Mouse (Mus musculus) Patski (cell line): ENCODE measurements around the gene Cpe. TPM values are rescaled to one million over a fixed set of nuclear protein-coding genes. Genes with fewer than 3 reads are reported as not detected.
"Not testable (repeated sequence)": the region's sequence is repeated elsewhere in the genome, so short reads cannot be mapped to it uniquely, and the experiment has no call there.

Source experiments
- ATAC-seq: fragments of 100-300 bp; one replicate; pipeline ENCODE4 v1.8.0; 2021
- CTCF ChIA-PET: fragments of 350-600 bp; sonication (Branson Sonifier 250); formaldehyde crosslinking; loops from one replicate; lab custom pipeline; 2022; ENCODE audit warnings: inconsistent platforms; lab: Charles Lee
- POLR2A ChIA-PET: fragments of 350-600 bp; sonication (Branson Sonifier 250); formaldehyde crosslinking; loops from one replicate; lab custom pipeline; 2022; ENCODE audit warnings: antibody characterized with exemption, inconsistent platforms; lab: Charles Lee
- DNase-seq: peaks from one replicate; pipeline ENCODE4 v3.0.0-alpha.2; 2011; ENCODE audit warnings: low read depth, low spot score
- H3K27me3 ChIP-seq: fragments of 371-371 bp; one replicate; pipeline ENCODE4 v1.5.1; 2021
- CTCF ChIP-seq: fragments of 100-300 bp; IDR thresholded peaks from one replicate; pipeline ENCODE4 v1.5.1; 2021
- in situ Hi-C: fragments of 300-500 bp; cut with MboI; formaldehyde crosslinking; loops from 3 replicates; pipeline ENCODE4 v1.11.1; 2018; ENCODE audit warnings: low pct_unique_long_range_greater_than_20kb, mixed read lengths
- polyA plus RNA-seq: library from polyadenylated mRNA; unstranded; gene quantifications from one replicate; pipeline ENCODE4 v1.2.3, GENCODE M21; 2021

Gene Cpe
- polyA plus RNA-seq, 1 experiment from 2014 or later: 1,016 TPM

GRCm38 (mm10) chr8:64682501-64682900 lies 10.4 kb downstream of the Cpe start:
- DNase-seq: no peak
- no peak for ATAC-seq
- no peaks in the 10 kb centered on the region for H3K27me3 ChIP-seq
- ChIA-PET CTCF (interaction anchor here (1.2 kb wide), 1 partner anchor 15 kb away, joined by 3 read pairs; no protein-coding TSS in a partner anchor), POLR2A (interaction anchor here (0.6 kb wide), 1 partner anchor 108 kb away, joined by 3 read pairs; no protein-coding TSS in a partner anchor)
- in situ Hi-C loops: no loop called here
- no peak for TF ChIP-seq CTCF

GRCm38 (mm10) chr8:64676381-64676780 lies 16.5 kb downstream of the Cpe start:
- in situ Hi-C loops: no loop called here
- ATAC-seq (no peak), DNase-seq (no peak)
- TF ChIP-seq CTCF: peak; percentile 51
- ChIA-PET CTCF (interaction anchor here (0.9 to 3.2 kb wide), 5 partner anchors 9 to 18 kb away, joined by 3 to 10 read pairs (median 4); partner anchors contain the start of gene Cpe), POLR2A (no interaction called here)
- H3K27me3 ChIP-seq: no peaks in the 10 kb centered on the region

GRCm38 (mm10) chr8:64674951-64675585 lies 17.8 kb downstream of the Cpe start:
- POLR2A ChIA-PET: interaction anchor here (0.9 to 1.2 kb wide), 2 partner anchors 12 to 56 kb away, joined by 3 read pairs; no protein-coding TSS in a partner anchor
- DNase-seq (no peak), ATAC-seq (no peak)
- TF ChIP-seq CTCF: no peak
- in situ Hi-C loops: no loop called here
- CTCF ChIA-PET: interaction anchor here (1.0 to 3.2 kb wide), 4 partner anchors 9 to 48 kb away, joined by 3 to 10 read pairs (median 4); no protein-coding TSS in a partner anchor
- H3K27me3 ChIP-seq: no peaks in the 10 kb centered on the region

- ChIA-PET CTCF (no interaction called here), POLR2A (no interaction called here)
- peak; percentile 20 for TF ChIP-seq CTCF
- in situ Hi-C loops: no loop called here
- DNase-seq: no peak
- H3K27me3 ChIP-seq: no peaks in the 10 kb centered on the region
- ATAC-seq: peak; percentile 67
Measured at GRCm38 (mm10) chr8:64672920-64673319, 19.9 kb downstream of the Cpe start.

GRCm38 (mm10) chr8:64671937-64672336 lies 20.9 kb downstream of the Cpe start:
- DNase-seq: no peak
- ChIA-PET POLR2A (no interaction called here), CTCF (no interaction called here)
- no peaks in the 10 kb centered on the region for H3K27me3 ChIP-seq
- no peak for TF ChIP-seq CTCF
- no peak for ATAC-seq
- in situ Hi-C loops: no loop called here

GRCm38 (mm10) chr8:64666305-64666704 lies 26.5 kb downstream of the Cpe start:
- in situ Hi-C loops, POLR2A ChIA-PET, DNase-seq, H3K27me3 ChIP-seq, ATAC-seq: not testable (repeated sequence)
- CTCF ChIA-PET: interaction anchor here (0.7 to 1.8 kb wide), 4 partner anchors 9 to 26 kb away, joined by 3 to 5 read pairs (median 3); partner anchors contain the start of gene Cpe

- no peak for TF ChIP-seq CTCF
- ChIA-PET CTCF (interaction anchor here (0.7 to 1.2 kb wide), 3 partner anchors 10 to 42 kb away, joined by 3 read pairs; no protein-coding TSS in a partner anchor), POLR2A (no interaction called here)
- in situ Hi-C loops: no loop called here
- DNase-seq (no peak), ATAC-seq (no peak)
- no peaks in the 10 kb centered on the region for H3K27me3 ChIP-seq
Measured at GRCm38 (mm10) chr8:64665563-64665962, 27.3 kb downstream of the Cpe start.

- in situ Hi-C loops: no loop called here
- ATAC-seq (peak; percentile 58), DNase-seq (peak; percentile 56)
- no peaks in the 10 kb centered on the region for H3K27me3 ChIP-seq
- ChIA-PET CTCF (interaction anchor here (0.8 to 1.0 kb wide), 3 partner anchors 9 to 11 kb away, joined by 3 to 4 read pairs (median 3); no protein-coding TSS in a partner anchor), POLR2A (no interaction called here)
- no peak for TF ChIP-seq CTCF
Measured at GRCm38 (mm10) chr8:64664811-64665210, 28.0 kb downstream of the Cpe start.

- no peak for ATAC-seq
- TF ChIP-seq CTCF: no peak
- POLR2A ChIA-PET: no interaction called here
- CTCF ChIA-PET: interaction anchor here (0.8 to 1.0 kb wide), 4 partner anchors 9 to 12 kb away, joined by 3 to 5 read pairs (median 4); no protein-coding TSS in a partner anchor
- DNase-seq: no peak
- in situ Hi-C loops: no loop called here
- H3K27me3 ChIP-seq: no peaks in the 10 kb centered on the region
Measured at GRCm38 (mm10) chr8:64664350-64664749, 28.5 kb downstream of the Cpe start.

- POLR2A ChIA-PET: no interaction called here
- H3K27me3 ChIP-seq: no peaks in the 10 kb centered on the region
- CTCF ChIA-PET: no interaction called here
- in situ Hi-C loops: no loop called here
- no peak for DNase-seq
- ATAC-seq: no peak
- TF ChIP-seq CTCF: no peak
Measured at GRCm38 (mm10) chr8:64659097-64659496, 33.8 kb downstream of the Cpe start.

- no peak for TF ChIP-seq CTCF
- DNase-seq (no peak), ATAC-seq (peak; percentile 6)
- H3K27me3 ChIP-seq: no peaks in the 10 kb centered on the region
- in situ Hi-C loops: no loop called here
- ChIA-PET POLR2A (no interaction called here), CTCF (interaction anchor here (0.9 to 1.1 kb wide), 3 partner anchors 9 to 35 kb away, joined by 3 read pairs; partner anchors contain the start of gene Cpe)
Measured at GRCm38 (mm10) chr8:64657980-64658401, 34.9 kb downstream of the Cpe start.
